Mouse (Mus musculus): ENCODE data around the gene Nek7. TPM values are rescaled to one million over a fixed set of nuclear protein-coding genes. Genes with fewer than 3 reads are reported as not detected.
A peak's percentile ranks its signal among the peaks of the same experiment; 100 is the strongest.

The Nek7 gene
- polyA plus RNA-seq, 1 experiment from 2014 or later: 47.8 TPM

DNA sequence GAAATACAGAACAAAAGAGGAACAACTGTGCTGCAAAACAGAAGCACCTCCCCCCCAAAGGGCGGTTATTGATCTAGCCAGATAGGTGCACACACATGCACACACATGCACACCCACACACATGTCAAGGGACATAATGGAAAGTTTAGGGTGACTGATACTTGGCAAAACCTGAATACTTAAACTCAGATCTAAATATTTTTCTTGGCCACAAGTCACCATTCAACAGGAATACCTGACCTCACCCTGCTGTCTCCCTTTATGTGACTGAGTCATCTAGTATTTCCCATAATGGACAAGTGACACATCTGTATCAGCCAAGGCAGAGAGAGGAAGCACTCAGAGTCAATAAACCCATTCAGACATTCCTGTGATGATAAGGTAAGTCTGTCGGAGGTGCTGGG lies 48.9 kb downstream of the Nek7 start:
- Histone ChIP-seq H3K4me1 (ENCODE audit: control insufficient read depth, insufficient read depth, low read length) (peaks cover 14% of the 10 kb centered on the region), H3K4me3 (ENCODE audit: low read length) (no peak overlapping the region), H3K4me2 (ENCODE audit: low read depth, low read length) (no peak overlapping the region), H3K9ac (ENCODE audit: low read length) (no peak overlapping the region), H3K27ac (ENCODE audit: low read length) (peak overlapping the region; percentile 79), H3K9me3 (replicated peaks; ENCODE audit: control insufficient read depth, low read length) (no peaks in the 10 kb centered on the region), H3K36me3 (ENCODE audit: control insufficient read depth, insufficient read depth) (no peaks in the 10 kb centered on the region), H3K27me3 (ENCODE audit: control insufficient read depth, insufficient read depth, low read length) (no peaks in the 10 kb centered on the region)
- WGBS: 63% methylated on average over 2 of the region's 2 CpGs
- ATAC-seq (replicated peaks; ENCODE audit: extremely low read depth, insufficient read depth, low FRiP score): peak; percentile 71; the same call in 1 of the 2 replicates

GRCm38 (mm10) chr1:138568434-138569232 lies 51.3 kb downstream of the Nek7 start:
- H3K27ac ChIP-seq (ENCODE audit: low read length): no peak overlapping the region
- peaks cover 14% of the 10 kb centered on the region for H3K4me1 ChIP-seq (ENCODE audit: control insufficient read depth, insufficient read depth, low read length)
- H3K27me3 ChIP-seq (ENCODE audit: control insufficient read depth, insufficient read depth, low read length): no peaks in the 10 kb centered on the region
- ATAC-seq (replicated peaks; ENCODE audit: extremely low read depth, insufficient read depth, low FRiP score): no peak
- H3K4me3 ChIP-seq (ENCODE audit: low read length): no peak overlapping the region
- H3K36me3 ChIP-seq (ENCODE audit: control insufficient read depth, insufficient read depth): no peaks in the 10 kb centered on the region
- no peak overlapping the region for H3K9ac ChIP-seq (ENCODE audit: low read length)
- no peak overlapping the region for H3K4me2 ChIP-seq (ENCODE audit: low read depth, low read length)
- 80% methylated on average over 6 of the region's 6 CpGs for whole genome bisulfite sequencing
- no peaks in the 10 kb centered on the region for H3K9me3 ChIP-seq (replicated peaks; ENCODE audit: control insufficient read depth, low read length)

DNA sequence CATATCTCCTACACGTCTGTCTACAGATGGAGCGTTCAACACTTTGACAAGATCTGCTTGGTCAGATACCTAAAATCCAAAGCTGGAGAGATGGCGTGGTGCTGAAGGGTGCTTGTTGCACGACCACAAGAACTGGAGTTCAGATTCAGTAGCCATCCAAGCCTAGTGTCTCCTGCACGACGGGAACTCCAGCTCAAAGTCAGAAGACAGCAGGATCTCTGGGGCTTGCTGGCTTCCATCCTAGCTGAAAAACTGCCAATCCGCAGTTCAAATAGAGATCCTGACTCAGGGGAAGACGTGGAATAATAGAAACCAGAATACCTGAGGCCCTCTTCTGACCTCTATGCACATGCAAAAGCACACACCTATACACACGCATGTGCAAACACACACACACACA lies 52.0 kb downstream of the Nek7 start:
- H3K36me3 ChIP-seq (ENCODE audit: control insufficient read depth, insufficient read depth): no peaks in the 10 kb centered on the region
- WGBS: 78% methylated on average over 9 of the region's 9 CpGs
- H3K9me3 ChIP-seq (replicated peaks; ENCODE audit: control insufficient read depth, low read length): no peaks in the 10 kb centered on the region
- no peak overlapping the region for H3K4me3 ChIP-seq (ENCODE audit: low read length)
- H3K9ac ChIP-seq (ENCODE audit: low read length): no peak overlapping the region
- no peak for ATAC-seq (replicated peaks; ENCODE audit: extremely low read depth, insufficient read depth, low FRiP score)
- H3K27me3 ChIP-seq (ENCODE audit: control insufficient read depth, insufficient read depth, low read length): no peaks in the 10 kb centered on the region
- H3K27ac ChIP-seq (ENCODE audit: low read length): no peak overlapping the region
- H3K4me1 ChIP-seq (ENCODE audit: control insufficient read depth, insufficient read depth, low read length): peaks cover 14% of the 10 kb centered on the region
- no peak overlapping the region for H3K4me2 ChIP-seq (ENCODE audit: low read depth, low read length)

- H3K4me2 ChIP-seq (ENCODE audit: low read depth, low read length): no peak overlapping the region
- H3K27me3 ChIP-seq (ENCODE audit: control insufficient read depth, insufficient read depth, low read length): no peaks in the 10 kb centered on the region
- WGBS: 80% methylated on average over 6 of the region's 6 CpGs
- no peak overlapping the region for H3K9ac ChIP-seq (ENCODE audit: low read length)
- no peak overlapping the region for H3K4me3 ChIP-seq (ENCODE audit: low read length)
- no peak for ATAC-seq (replicated peaks; ENCODE audit: extremely low read depth, insufficient read depth, low FRiP score)
- H3K27ac ChIP-seq (ENCODE audit: low read length): no peak overlapping the region
- H3K4me1 ChIP-seq (ENCODE audit: control insufficient read depth, insufficient read depth, low read length): no peaks in the 10 kb centered on the region
- no peaks in the 10 kb centered on the region for H3K9me3 ChIP-seq (replicated peaks; ENCODE audit: control insufficient read depth, low read length)
- H3K36me3 ChIP-seq (ENCODE audit: control insufficient read depth, insufficient read depth): peaks cover 8% of the 10 kb centered on the region; the same call in 1 of the 2 replicates
Observed at GRCm38 (mm10) chr1:138564677-138565076, 55.3 kb downstream of the Nek7 start.

GRCm38 (mm10) chr1:138560733-138561132 lies 59.2 kb downstream of the Nek7 start:
- Histone ChIP-seq H3K9ac (ENCODE audit: low read length) (no peak overlapping the region), H3K9me3 (replicated peaks; ENCODE audit: control insufficient read depth, low read length) (no peaks in the 10 kb centered on the region), H3K27ac (ENCODE audit: low read length) (no peak overlapping the region), H3K27me3 (ENCODE audit: control insufficient read depth, insufficient read depth, low read length) (no peaks in the 10 kb centered on the region), H3K4me1 (ENCODE audit: control insufficient read depth, insufficient read depth, low read length) (no peaks in the 10 kb centered on the region), H3K4me3 (ENCODE audit: low read length) (no peak overlapping the region), H3K36me3 (ENCODE audit: control insufficient read depth, insufficient read depth) (peaks cover 8% of the 10 kb centered on the region; the same call in 1 of the 2 replicates), H3K4me2 (ENCODE audit: low read depth, low read length) (no peak overlapping the region)
- 90% methylated on average over 12 of the region's 12 CpGs for WGBS
- no peak for ATAC-seq (replicated peaks; ENCODE audit: extremely low read depth, insufficient read depth, low FRiP score)

- Histone ChIP-seq H3K9me3 (replicated peaks; ENCODE audit: control insufficient read depth, low read length) (no peaks in the 10 kb centered on the region; the same call in 1 of the 2 replicates), H3K4me3 (ENCODE audit: low read length) (no peak overlapping the region), H3K4me1 (ENCODE audit: control insufficient read depth, insufficient read depth, low read length) (no peaks in the 10 kb centered on the region), H3K27me3 (ENCODE audit: control insufficient read depth, insufficient read depth, low read length) (no peaks in the 10 kb centered on the region), H3K27ac (ENCODE audit: low read length) (no peak overlapping the region), H3K4me2 (ENCODE audit: low read depth, low read length) (no peak overlapping the region), H3K9ac (ENCODE audit: low read length) (no peak overlapping the region), H3K36me3 (ENCODE audit: control insufficient read depth, insufficient read depth) (peaks cover 9% of the 10 kb centered on the region; the same call in 1 of the 2 replicates)
- 69% methylated on average over 12 of the region's 12 CpGs for WGBS
- no peak for ATAC-seq (replicated peaks; ENCODE audit: extremely low read depth, insufficient read depth, low FRiP score)
Observed at GRCm38 (mm10) chr1:138559213-138560101, 60.5 kb downstream of the Nek7 start.

GRCm38 (mm10) chr1:138558342-138558741 lies 61.6 kb downstream of the Nek7 start:
- Histone ChIP-seq H3K4me2 (ENCODE audit: low read depth, low read length) (no peak overlapping the region), H3K4me3 (ENCODE audit: low read length) (no peak overlapping the region), H3K4me1 (ENCODE audit: control insufficient read depth, insufficient read depth, low read length) (no peaks in the 10 kb centered on the region), H3K27me3 (ENCODE audit: control insufficient read depth, insufficient read depth, low read length) (no peaks in the 10 kb centered on the region), H3K9ac (ENCODE audit: low read length) (no peak overlapping the region), H3K9me3 (replicated peaks; ENCODE audit: control insufficient read depth, low read length) (no peaks in the 10 kb centered on the region; the same call in 1 of the 2 replicates), H3K36me3 (ENCODE audit: control insufficient read depth, insufficient read depth) (peaks cover 10% of the 10 kb centered on the region; the same call in 1 of the 2 replicates), H3K27ac (ENCODE audit: low read length) (no peak overlapping the region)
- WGBS: 60% methylated on average over 3 of the region's 3 CpGs
- no peak for ATAC-seq (replicated peaks; ENCODE audit: extremely low read depth, insufficient read depth, low FRiP score)

DNA sequence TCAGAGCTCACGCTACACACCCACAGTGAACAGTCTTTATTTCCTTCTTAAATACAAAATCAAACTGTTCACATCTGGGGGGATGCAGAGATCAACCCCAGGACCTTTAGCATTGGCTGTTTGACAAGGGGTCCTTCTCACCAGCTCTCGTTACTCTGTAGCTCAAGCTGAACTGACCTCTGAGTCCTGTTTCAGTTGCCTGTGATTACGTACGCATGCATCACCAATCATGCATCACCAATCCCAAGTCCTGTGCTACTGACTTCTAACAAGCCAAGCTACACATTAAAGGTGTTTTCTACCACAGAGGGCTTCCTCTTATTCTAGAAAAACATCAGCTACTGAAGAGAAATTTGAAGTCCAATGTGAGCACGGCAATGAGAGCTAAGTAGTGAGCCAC lies 65.0 kb downstream of the Nek7 start:
- no peaks in the 10 kb centered on the region for H3K27me3 ChIP-seq (ENCODE audit: control insufficient read depth, insufficient read depth, low read length)
- WGBS: 92% methylated on average over 5 of the region's 5 CpGs
- H3K36me3 ChIP-seq (ENCODE audit: control insufficient read depth, insufficient read depth): peaks cover 2% of the 10 kb centered on the region; the same call in 1 of the 2 replicates

More for the DNA sequence above, 65.0 kb downstream of the Nek7 start:
- Histone ChIP-seq H3K9me3 (replicated peaks; ENCODE audit: control insufficient read depth, low read length) (no peaks in the 10 kb centered on the region; the same call in 1 of the 2 replicates), H3K9ac (ENCODE audit: low read length) (no peak overlapping the region), H3K4me1 (ENCODE audit: control insufficient read depth, insufficient read depth, low read length) (0 out of 2 replicates have a peak, but pooled peaks cover 5% of the 10 kb centered on the region), H3K4me3 (ENCODE audit: low read length) (no peak overlapping the region), H3K27ac (ENCODE audit: low read length) (no peak overlapping the region), H3K4me2 (ENCODE audit: low read depth, low read length) (no peak overlapping the region)
- no peak for ATAC-seq (replicated peaks; ENCODE audit: extremely low read depth, insufficient read depth, low FRiP score)

Data from heart, embryonic 16.5 days (tissue).